Mouse (Mus musculus): ENCODE measurements around the gene Abcc3. TPM values are rescaled to one million over a fixed set of nuclear protein-coding genes. Genes with fewer than 3 reads are reported as not detected.
"Not testable (repeated sequence)": the region's sequence is repeated elsewhere in the genome, so short reads cannot be mapped to it uniquely, and the experiment has no call there.

The Abcc3 gene
- polyA plus RNA-seq, 2 experiments = 3.5 to 4.7 TPM

GRCm38 (mm10) chr11:94404178-94404577, 11.4 kb upstream of the Abcc3 start:
- TF ChIP-seq CTCF (IDR thresholded peaks at IDR 0.05; ENCODE audit: low read depth) (no peak), EP300 (IDR thresholded peaks at IDR 0.05; ENCODE audit: low read depth) (no peak)
- Histone ChIP-seq H3K4me2 (ENCODE audit: low read depth) (no peak overlapping the region), H3K36me3 (replicated peaks; ENCODE audit: control insufficient read depth, insufficient read depth, low read depth) (no peaks in the 10 kb centered on the region), H3K4me1 (replicated peaks; ENCODE audit: control insufficient read depth in 2 of 2, insufficient read depth in 2 of 2, low read length in 1 of 2) (no peaks in the 10 kb centered on the region), H3K9ac (replicated peaks) (no peak overlapping the region), H3K27me3 (ENCODE audit: control insufficient read depth, insufficient read depth, low read length) (no peaks in the 10 kb centered on the region; the same call in 1 of the 2 replicates), H3K4me3 (ENCODE audit: insufficient read depth in 1 of 2, low read depth in 2 of 2, low read length in 2 of 2) (no peak overlapping the region), H3K27ac (no peak overlapping the region), H3K9me3 (ENCODE audit: control insufficient read depth, low read length) (no peaks in the 10 kb centered on the region)
- WGBS (ENCODE audit: insufficient replicate concordance) = 46% methylated on average over 5 of the region's 5 CpGs
- no peak for ATAC-seq (ENCODE audit: insufficient read depth)
- no peak for DNase-seq (ENCODE audit: low read depth in 3 of 3, low spot score in 3 of 3)

- no peak for ATAC-seq (ENCODE audit: insufficient read depth)
- Histone ChIP-seq H3K27ac (no peak overlapping the region), H3K27me3 (ENCODE audit: control insufficient read depth, insufficient read depth, low read length) (no peaks in the 10 kb centered on the region; the same call in 1 of the 2 replicates)
Observed at GRCm38 (mm10) chr11:94403757-94404156, 11.0 kb upstream of the Abcc3 start.

GRCm38 (mm10) chr11:94402731-94403130, 9.9 kb upstream of the Abcc3 start:
- H3K27ac ChIP-seq = no peak overlapping the region
- H3K27me3 ChIP-seq (ENCODE audit: control insufficient read depth, insufficient read depth, low read length) = no peaks in the 10 kb centered on the region; the same call in 1 of the 2 replicates
- ATAC-seq (ENCODE audit: insufficient read depth) = no peak
- no peaks in the 10 kb centered on the region for H3K36me3 ChIP-seq (replicated peaks; ENCODE audit: control insufficient read depth, insufficient read depth, low read depth)
- H3K9ac ChIP-seq (replicated peaks) = no peak overlapping the region
- DNase-seq (ENCODE audit: low read depth in 3 of 3, low spot score in 3 of 3) = no peak
- H3K4me2 ChIP-seq (ENCODE audit: low read depth) = no peak overlapping the region
- H3K9me3 ChIP-seq (ENCODE audit: control insufficient read depth, low read length) = no peaks in the 10 kb centered on the region
- no peak overlapping the region for H3K4me3 ChIP-seq (ENCODE audit: insufficient read depth in 1 of 2, low read depth in 2 of 2, low read length in 2 of 2)
- no peaks in the 10 kb centered on the region for H3K4me1 ChIP-seq (replicated peaks; ENCODE audit: control insufficient read depth in 2 of 2, insufficient read depth in 2 of 2, low read length in 1 of 2)
- WGBS (ENCODE audit: insufficient replicate concordance) = 65% methylated on average over 5 of the region's 5 CpGs
- no peak for TF ChIP-seq EP300 (IDR thresholded peaks at IDR 0.05; ENCODE audit: low read depth)

More at GRCm38 (mm10) chr11:94403757-94404156, 11.0 kb upstream of the Abcc3 start:
- no peak overlapping the region for H3K9ac ChIP-seq (replicated peaks)
- H3K4me2 ChIP-seq (ENCODE audit: low read depth) = no peak overlapping the region
- H3K9me3 ChIP-seq (ENCODE audit: control insufficient read depth, low read length) = no peaks in the 10 kb centered on the region
- no peaks in the 10 kb centered on the region for H3K36me3 ChIP-seq (replicated peaks; ENCODE audit: control insufficient read depth, insufficient read depth, low read depth)
- no peaks in the 10 kb centered on the region for H3K4me1 ChIP-seq (replicated peaks; ENCODE audit: control insufficient read depth in 2 of 2, insufficient read depth in 2 of 2, low read length in 1 of 2)
- TF ChIP-seq CTCF (IDR thresholded peaks at IDR 0.05; ENCODE audit: low read depth) = no peak
- TF ChIP-seq EP300 (IDR thresholded peaks at IDR 0.05; ENCODE audit: low read depth) = no peak
- no peak overlapping the region for H3K4me3 ChIP-seq (ENCODE audit: insufficient read depth in 1 of 2, low read depth in 2 of 2, low read length in 2 of 2)
- 74% methylated on average over 10 of the region's 10 CpGs for WGBS (ENCODE audit: insufficient replicate concordance)
- no peak for DNase-seq (ENCODE audit: low read depth in 3 of 3, low spot score in 3 of 3)

- not testable (repeated sequence) for H3K4me3 ChIP-seq (ENCODE audit: insufficient read depth in 1 of 2, low read depth in 2 of 2, low read length in 2 of 2); H3K4me2 ChIP-seq (ENCODE audit: low read depth); H3K36me3 ChIP-seq (replicated peaks; ENCODE audit: control insufficient read depth, insufficient read depth, low read depth); DNase-seq (ENCODE audit: low read depth in 3 of 3, low spot score in 3 of 3); H3K9ac ChIP-seq (replicated peaks); ATAC-seq (ENCODE audit: insufficient read depth); H3K9me3 ChIP-seq (ENCODE audit: control insufficient read depth, low read length); H3K4me1 ChIP-seq (replicated peaks; ENCODE audit: control insufficient read depth in 2 of 2, insufficient read depth in 2 of 2, low read length in 1 of 2); H3K27ac ChIP-seq; H3K27me3 ChIP-seq (ENCODE audit: control insufficient read depth, insufficient read depth, low read length)
- 73% methylated on average over 4 of the region's 4 CpGs for WGBS (ENCODE audit: insufficient replicate concordance)
Observed at GRCm38 (mm10) chr11:94402029-94402428, 9.2 kb upstream of the Abcc3 start.

GRCm38 (mm10) chr11:94400996-94401395, 8.2 kb upstream of the Abcc3 start:
- H3K27me3 ChIP-seq (ENCODE audit: control insufficient read depth, insufficient read depth, low read length) = no peaks in the 10 kb centered on the region; the same call in 1 of the 2 replicates
- DNase-seq (ENCODE audit: low read depth in 3 of 3, low spot score in 3 of 3) = no peak

More at GRCm38 (mm10) chr11:94400996-94401395, 8.2 kb upstream of the Abcc3 start:
- H3K4me2 ChIP-seq (ENCODE audit: low read depth) = no peak overlapping the region
- H3K9me3 ChIP-seq (ENCODE audit: control insufficient read depth, low read length) = no peaks in the 10 kb centered on the region
- no peak overlapping the region for H3K27ac ChIP-seq
- no peak overlapping the region for H3K9ac ChIP-seq (replicated peaks)
- TF ChIP-seq CTCF (IDR thresholded peaks at IDR 0.05; ENCODE audit: low read depth) (no peak), EP300 (IDR thresholded peaks at IDR 0.05; ENCODE audit: low read depth) (no peak)
- WGBS (ENCODE audit: insufficient replicate concordance) = 60% methylated on average over 6 of the region's 6 CpGs
- H3K36me3 ChIP-seq (replicated peaks; ENCODE audit: control insufficient read depth, insufficient read depth, low read depth) = no peaks in the 10 kb centered on the region
- H3K4me3 ChIP-seq (ENCODE audit: insufficient read depth in 1 of 2, low read depth in 2 of 2, low read length in 2 of 2) = no peak overlapping the region
- ATAC-seq (ENCODE audit: insufficient read depth) = no peak
- no peaks in the 10 kb centered on the region for H3K4me1 ChIP-seq (replicated peaks; ENCODE audit: control insufficient read depth in 2 of 2, insufficient read depth in 2 of 2, low read length in 1 of 2)
